Mouse (Mus musculus): ENCODE data around the gene Mri1. TPM values are rescaled to one million over a fixed set of nuclear protein-coding genes. Genes with fewer than 3 reads are reported as not detected.

Gene Mri1
- 138 TPM for polyA plus RNA-seq (2017; shearing (Covaris generic))

GRCm38 (mm10) chr8:84256822-84257610 lies at the start of gene Mri1:
TSS of gene Mri1 (minus strand) at chr8:84257326.

GRCm38 (mm10) chr8:84269950-84270773 lies 13.0 kb upstream of the Mri1 start, which contains the start of gene Ccdc130:
TSS of gene Ccdc130 (minus strand) at chr8:84270380.

GRCm38 (mm10) chr8:84249257-84250170 lies 7.6 kb downstream of the Mri1 start, which contains the start of gene D8Ertd738e:
TSS of gene D8Ertd738e (minus strand) at chr8:84249719.

DNA sequence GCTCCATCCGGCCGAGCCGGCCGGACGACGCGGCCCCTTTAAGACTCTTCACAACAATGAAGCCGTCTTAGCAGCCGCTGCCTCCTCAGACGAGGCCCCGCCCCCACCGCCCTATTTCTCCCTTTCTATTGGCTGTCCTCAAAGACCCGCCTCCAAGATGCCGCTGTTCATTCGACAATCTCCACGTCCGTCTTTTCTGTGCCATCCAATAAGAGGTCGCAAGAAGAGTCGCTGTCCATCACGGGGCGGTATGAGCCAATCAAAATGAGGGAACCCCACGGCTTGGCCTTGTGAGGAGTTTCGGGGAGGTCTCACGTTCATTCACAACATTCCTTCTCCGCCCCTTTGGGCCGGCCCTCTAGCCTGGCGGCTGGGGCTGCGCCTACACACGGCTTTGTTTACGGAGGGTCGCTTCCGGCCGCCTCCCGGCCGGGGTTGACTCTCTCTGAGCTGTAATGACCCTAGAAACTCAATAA lies 20.1 kb downstream of the Mri1 start, which contains the start of gene Zswim4:
Zswim4 (minus strand) TSS at position 58 of the 476 bp plus-strand sequence.

Other genes with a start within 250 kb of the Mri1 start
- gene 2210011C24Rik, start 245.2 kb downstream of the Mri1 start, polyA plus RNA-seq (2017; shearing (Covaris generic)) = 3.5 TPM
- gene Palm3, start 235.9 kb downstream of the Mri1 start, polyA plus RNA-seq (2017; shearing (Covaris generic)) = 4.0 TPM
- 213 TPM for gene Il27ra, start 214.7 kb downstream of the Mri1 start, polyA plus RNA-seq (2017; shearing (Covaris generic))
- gene Rln3, start 212.3 kb downstream of the Mri1 start, polyA plus RNA-seq (2017; shearing (Covaris generic)) = 0.63 TPM
- gene Gm10643, start 192.2 kb downstream of the Mri1 start, polyA plus RNA-seq (2017; shearing (Covaris generic)) = 2.2 TPM
- 26.0 TPM for gene Rfx1, start 190.5 kb downstream of the Mri1 start, polyA plus RNA-seq (2017; shearing (Covaris generic))
- 29.9 TPM for gene Dcaf15, start 152.6 kb downstream of the Mri1 start, polyA plus RNA-seq (2017; shearing (Covaris generic))
- 43.1 TPM for gene Podnl1, start 131.3 kb downstream of the Mri1 start, polyA plus RNA-seq (2017; shearing (Covaris generic))
- 38.6 TPM for gene Cc2d1a, start 109.4 kb downstream of the Mri1 start, polyA plus RNA-seq (2017; shearing (Covaris generic))
- gene 4930432K21Rik, start 109.3 kb downstream of the Mri1 start, polyA plus RNA-seq (2017; shearing (Covaris generic)) = 0.43 TPM
- gene Nanos3, start 72.1 kb downstream of the Mri1 start, polyA plus RNA-seq (2017; shearing (Covaris generic)) = not detected
- gene Zswim4, start 20.3 kb downstream of the Mri1 start, polyA plus RNA-seq (2017; shearing (Covaris generic)) = 49.0 TPM
- gene D8Ertd738e, start 7.6 kb downstream of the Mri1 start, polyA plus RNA-seq (2017; shearing (Covaris generic)) = 481 TPM
- gene Ccdc130, start 13.1 kb upstream of the Mri1 start, polyA plus RNA-seq (2017; shearing (Covaris generic)) = 22.5 TPM
- 4.2 TPM for gene Cacna1a, start 131.1 kb upstream of the Mri1 start, polyA plus RNA-seq (2017; shearing (Covaris generic))